Mouse (Mus musculus) cerebellum, adult 9-10 months (tissue): ENCODE data around the gene Gm36210.
"Not testable (repeated sequence)": the region's sequence is repeated elsewhere in the genome, so short reads cannot be mapped to it uniquely, and the experiment has no call there.

Source experiments
- DNase-seq: peaks from one replicate; pipeline ENCODE4 v3.0.0; 2022

Gm36210 gene

DNA sequence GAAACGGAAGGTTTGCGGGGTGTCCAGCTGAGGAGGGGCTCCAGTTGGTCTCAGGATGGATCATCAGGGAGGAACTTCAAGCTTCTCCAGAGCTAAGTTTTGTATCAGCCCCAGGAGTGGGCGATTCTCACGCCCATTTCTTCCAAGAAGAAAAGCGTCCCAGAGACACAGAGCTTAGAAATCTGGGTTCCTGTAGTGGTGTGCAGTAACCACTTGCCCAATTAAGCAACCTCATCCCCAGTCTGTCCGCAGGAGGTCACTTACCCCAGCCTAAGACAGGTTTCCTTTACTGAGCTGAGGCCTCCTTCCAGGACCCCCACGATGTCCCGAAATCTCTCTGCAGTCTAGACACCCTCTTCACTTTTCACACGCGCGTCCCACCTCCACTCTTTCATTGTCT, 29.1 kb downstream of the Gm36210 start:
- DNase-seq, result no peak

DNA sequence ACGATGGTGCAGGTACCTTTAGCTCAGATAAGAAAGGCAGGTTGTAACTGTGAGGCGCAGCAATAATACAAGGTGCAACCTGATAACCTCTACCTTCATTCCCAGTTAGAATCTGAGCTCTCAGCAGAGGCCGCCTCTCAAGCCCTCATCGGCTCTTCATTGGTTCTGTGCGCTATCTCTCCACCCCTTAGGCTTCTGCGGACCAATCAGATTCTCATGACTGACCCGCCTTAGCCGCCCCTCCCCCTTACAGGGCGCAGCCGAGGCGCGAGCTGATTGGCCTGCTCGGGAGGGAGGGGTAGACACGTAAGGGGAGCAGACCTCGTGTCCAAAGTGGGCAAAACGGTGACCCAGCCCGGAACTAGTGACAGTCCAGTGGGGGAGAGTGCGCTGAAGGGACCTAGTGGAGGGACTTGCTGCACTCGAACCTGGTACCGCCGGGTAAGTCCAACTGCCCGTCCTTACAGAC, 29.5 kb downstream of the Gm36210 start, which contains the start of gene Isoc2a:
TSS of gene Isoc2a (plus strand) at position 401 of the 469 bp plus-strand sequence.
- peak; percentile 94 for DNase-seq

DNA sequence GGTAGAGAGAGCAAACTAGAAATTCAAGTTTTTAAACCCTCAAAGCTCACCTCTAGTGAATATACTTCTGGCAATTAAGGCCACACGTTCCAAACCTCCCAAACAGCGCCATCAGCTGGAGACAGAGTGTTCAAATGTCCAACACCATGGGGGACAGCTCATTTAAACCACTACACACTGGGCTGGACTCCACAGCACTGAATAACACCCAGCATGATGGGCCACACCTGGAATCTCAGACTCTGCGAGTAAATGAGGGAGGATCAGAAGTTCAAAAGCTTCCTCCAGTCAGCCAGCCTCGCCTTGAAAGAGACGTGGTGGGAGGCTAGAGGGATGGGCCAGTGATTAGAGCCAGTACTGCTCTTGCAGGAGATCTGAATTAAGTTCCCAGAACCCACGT, 36.2 kb downstream of the Gm36210 start, which contains the start of gene Isoc2b:
TSS of gene Isoc2b (minus strand) at position 126 of the 400 bp plus-strand sequence.
- no peak for DNase-seq

DNA sequence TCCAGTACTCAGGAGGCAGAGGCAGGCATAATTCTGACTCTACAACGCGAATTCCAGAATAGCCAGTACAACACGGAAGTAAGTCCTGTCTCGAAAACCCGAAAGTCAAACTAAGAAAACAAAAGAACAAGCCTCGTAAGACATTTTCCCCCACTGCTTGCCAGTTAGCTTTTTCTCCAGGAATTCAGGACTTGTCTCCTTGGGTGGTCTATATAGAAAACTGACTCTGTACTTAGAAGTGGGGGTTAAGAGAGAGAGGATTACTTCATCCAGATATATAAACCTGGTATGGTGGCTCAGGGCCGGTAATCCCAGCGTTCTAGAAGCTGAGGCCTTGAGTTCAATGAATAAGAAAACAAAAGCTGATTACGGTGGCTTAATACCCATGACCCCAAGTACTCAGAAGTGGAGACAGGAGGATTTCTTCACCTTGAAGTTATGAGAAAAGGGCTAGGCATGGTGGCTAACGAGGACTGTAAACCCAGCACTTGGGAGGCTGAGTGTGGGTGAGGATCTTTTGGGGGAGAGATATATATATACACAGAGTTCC, 39.6 kb downstream of the Gm36210 start:
- DNase-seq, result peak; percentile 37

DNA sequence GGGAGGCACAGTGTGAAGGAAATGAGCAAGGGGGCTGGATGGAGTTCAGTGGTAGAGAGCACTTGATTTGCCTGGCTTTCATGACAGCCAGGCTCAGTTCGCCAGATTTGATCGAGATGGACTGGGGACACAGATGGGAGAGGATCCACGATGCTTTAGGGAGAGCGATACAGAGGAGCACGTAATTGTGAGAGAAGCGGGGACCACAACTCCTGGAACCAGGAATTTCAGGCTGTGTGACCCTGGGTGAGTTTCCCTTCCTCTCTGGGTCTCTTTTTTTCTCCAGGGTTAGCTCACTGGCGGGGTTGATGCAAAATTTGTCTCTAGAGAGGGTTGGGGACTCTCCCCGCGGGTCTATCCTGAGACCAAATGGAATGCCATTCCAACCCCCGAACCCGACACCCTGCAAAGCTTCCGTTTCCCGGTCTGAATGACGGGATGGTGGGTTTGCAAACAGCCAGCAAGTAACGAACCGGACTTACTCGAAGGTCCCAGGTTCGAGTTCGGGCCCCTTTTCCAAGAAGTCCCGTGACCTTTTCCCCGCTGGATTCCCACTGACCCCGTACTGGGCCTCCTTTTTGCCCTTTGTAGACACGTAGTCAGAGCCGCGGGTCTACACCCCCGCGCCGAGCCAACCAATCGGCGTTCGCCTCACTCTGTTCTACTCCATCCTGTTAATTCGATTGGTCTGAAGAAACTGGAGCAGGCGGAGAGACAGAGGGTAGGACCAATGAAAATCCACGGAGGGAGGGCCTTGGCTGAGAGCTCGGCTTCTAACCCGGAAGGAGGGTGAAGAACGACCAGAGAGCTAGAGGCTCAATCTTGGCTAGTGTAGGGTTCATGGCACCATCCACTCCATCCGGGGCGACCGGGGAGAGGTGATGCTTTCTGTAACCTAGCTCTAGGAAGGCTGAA, 40.5 kb downstream of the Gm36210 start:
- DNase-seq, result peak; percentile 98

DNA sequence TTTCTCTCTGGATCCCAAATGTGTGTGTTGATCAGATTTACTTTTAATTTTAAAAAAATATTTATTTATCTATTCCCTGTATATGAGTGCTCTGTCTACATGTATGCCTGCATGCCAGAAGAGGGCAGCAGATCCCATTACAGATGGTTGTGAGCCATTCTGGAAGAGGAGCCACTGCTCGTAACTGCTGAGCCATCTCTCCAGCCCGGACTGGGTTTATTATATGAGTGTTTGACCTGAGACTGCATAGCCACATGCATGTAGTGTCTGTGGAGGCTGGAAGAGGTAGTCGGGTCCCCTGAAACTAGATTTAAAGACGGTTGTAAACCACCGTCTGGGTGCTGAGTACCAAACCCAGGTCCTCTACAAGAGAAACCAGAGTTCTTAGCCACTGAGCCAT, 41.2 kb downstream of the Gm36210 start:
- peak; percentile 67 for DNase-seq

DNA sequence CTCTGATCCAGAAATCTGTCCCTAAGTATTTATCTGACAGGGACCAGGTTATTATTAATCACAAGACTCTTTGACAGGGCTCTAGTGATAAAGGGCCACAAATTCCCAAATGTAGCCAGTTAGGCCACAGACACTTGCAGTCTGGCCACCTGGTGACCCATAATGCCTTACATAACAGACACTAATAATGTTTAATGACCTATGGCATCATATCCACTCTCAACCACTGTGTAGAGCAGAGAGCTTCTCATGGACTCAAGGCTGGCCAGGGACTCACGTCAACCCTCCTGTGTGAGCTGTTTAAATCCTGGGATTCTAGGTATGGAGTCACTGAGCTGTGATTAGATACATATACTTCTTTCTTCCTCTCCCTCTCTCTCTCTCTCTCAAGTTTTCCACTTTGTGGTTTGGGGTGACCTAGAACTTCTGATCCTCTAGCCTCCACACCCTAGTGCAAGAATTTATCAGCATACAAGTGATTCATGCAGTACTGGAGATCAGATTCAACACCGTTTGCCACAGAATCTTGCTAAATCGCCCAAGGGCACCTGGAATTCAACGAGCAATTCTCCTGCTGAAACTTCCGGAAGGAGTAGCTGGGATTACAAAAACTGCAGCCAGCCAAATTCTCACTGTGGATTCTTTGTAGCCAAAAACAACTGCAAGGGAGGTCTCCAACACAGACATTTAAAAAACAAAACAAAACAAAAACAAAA, 42.0 kb downstream of the Gm36210 start:
- DNase-seq, result no peak

DNA sequence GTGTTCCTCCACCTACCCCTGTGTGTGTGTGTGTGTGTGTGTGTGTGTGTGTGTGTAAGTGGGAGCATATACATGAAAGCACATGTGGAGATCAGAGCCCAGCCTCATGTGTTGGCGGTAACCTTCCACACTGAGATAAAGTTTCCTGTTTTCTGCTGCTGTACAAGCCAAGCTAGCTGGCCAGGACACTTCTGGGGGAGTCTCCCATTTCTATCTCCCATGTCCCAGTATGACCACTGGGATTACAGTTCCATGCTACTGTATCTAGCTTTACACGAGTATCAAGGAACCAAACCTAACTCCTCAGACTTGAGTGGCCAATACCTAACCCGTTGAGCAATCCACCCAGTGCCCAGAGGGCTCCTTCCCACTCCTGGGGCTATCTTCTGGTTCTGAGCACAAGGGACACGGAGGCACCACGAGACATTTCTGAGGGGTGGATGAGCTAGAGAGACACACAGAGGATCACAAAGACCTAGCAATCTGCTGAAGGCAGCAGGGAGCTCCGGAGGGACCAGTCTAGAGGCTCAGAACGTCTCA, 42.7 kb downstream of the Gm36210 start:
- no peak for DNase-seq

DNA sequence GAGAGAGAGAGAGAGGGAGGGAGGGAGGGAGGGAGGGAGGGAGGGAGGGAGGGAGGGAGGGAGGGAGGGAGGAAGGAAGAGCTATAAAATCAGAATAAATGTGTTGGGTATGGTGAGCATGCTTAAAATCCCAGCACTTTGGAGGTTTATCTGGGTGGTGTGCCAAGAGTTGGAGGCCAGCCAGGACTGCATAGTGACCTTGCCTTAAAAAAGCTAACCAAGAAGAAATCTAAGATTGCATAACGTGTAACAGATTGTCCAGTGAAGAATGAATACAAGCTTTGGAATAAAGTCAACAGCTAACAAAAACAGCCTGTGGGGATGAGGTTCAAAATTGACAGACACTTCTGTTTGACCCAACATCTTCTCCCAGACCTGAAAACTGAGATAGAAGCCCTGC, 43.3 kb downstream of the Gm36210 start:
- DNase-seq, result peak; percentile 72

DNA sequence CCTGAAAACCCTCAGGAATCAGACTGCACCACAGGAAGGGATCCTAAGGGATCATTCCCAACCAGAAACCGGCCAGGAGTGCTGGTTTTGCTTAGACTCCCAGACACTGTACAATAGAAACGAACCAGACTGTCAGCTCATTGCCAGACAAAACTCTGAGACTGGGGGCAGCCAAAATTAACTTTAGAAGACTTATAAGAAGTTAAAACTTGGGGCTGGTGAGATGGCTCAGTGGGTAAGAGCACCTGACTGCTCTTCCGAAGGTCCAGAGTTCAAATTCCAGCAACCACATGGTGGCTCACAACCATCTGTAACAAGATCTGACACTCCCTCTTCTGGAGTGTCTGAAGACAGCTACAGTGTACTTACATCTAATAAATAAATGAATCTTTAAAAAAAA, 45.4 kb downstream of the Gm36210 start:
- DNase-seq, result not testable (repeated sequence)

DNA sequence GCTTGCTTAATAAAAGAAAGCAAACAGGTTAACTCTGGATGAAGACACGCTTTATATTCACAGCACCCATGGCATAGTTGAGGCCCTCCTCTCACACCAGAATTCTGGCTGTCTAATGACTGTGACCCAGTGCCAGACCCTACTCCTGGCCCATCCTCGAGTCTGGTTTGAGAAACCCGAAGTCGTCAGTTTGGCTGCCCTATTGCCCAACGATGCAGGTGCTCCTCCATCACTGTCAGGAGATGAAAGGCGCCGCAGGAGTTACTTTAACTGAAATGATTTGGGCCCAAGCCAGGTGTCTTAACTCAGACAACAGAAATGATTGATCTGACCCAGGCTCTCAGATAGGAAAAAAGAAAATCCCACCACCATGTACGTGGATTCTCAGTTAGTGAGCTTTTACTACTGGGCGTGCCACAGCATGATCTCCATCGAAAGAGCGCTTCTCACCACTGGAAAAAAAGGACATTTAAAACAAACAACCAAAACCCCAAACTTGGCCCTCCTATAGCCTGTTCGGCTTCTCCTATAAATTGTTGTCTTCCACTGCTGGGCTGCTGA, 46.8 kb downstream of the Gm36210 start:
- DNase-seq, result no peak

DNA sequence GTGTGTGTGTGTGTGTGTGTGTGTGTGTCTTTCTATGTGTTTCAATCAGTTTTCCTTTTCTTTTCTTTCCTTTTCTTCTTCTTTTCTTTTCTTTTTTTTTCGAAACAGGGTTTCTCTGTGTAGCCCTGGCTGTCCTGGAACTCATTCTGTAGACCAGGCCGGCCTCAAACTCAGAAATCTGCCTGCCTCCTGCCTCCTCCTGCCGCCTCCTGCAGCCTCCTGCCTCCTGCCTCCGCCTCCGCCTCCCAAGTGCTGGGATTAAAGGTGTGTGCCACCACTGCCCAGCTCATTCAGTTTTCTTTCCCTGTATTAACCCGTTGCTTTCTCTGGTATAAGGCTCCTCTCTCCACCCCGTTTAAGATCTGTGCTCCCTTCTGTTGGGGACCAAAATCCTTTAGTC, 49.0 kb downstream of the Gm36210 start:
- DNase-seq, result no peak

DNA sequence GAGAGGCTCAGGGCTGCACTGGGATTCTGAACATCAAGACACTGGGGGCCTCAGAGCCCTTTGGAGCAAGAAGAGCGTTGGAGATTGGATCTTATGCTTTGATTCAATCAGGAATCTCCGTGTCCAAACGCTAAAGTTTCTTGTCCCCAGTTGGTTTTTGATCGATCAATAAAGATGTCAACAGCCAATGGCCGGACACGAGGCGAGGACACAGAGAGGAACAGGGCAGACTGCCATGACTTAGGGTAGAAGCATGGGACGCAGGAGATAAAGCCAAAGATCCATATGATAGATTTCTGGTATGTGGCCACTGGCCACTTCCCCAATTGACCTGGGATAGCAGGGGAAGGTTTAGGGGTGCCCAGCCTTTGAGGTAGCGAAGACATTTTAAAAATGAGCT, 49.8 kb downstream of the Gm36210 start:
- no peak for DNase-seq

DNA sequence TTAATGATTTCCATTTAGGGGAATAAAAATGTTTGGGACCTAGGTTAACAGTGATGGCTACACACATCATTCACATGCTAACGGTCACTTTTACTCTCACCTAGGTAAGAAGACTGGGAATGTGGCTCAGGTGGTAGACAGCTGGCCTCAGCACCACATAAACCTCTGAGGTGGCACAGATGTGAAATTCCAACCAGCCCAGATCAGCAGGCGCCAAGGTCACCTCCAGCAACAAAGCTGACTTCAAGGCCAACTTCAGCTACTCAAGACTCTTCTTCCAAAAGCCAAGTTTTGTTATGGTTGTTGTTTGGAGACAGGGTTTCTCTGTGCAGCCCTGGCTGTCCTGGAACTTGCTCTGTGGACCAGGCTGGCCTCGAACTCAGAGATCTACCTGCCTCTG, 52.7 kb downstream of the Gm36210 start:
- DNase-seq, result no peak

DNA sequence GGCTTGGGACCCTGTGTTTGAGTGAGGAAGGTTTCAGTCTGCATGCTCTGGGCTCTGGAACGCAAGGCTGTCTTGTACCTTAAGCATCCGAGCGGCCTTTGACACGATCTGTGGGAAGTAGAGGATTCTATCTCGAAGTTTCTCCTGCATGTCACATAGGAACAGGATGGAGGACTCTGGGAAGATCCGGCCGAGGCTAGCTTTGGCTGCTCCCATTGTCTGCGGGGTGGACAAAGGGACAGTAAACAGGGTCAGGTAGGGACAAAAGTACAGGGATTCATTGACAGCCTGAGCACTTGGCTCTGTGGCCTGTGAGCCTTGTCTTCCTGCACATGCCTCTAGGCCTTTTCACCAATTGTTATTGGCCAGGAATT, 55.0 kb downstream of the Gm36210 start:
- DNase-seq, result no peak

DNA sequence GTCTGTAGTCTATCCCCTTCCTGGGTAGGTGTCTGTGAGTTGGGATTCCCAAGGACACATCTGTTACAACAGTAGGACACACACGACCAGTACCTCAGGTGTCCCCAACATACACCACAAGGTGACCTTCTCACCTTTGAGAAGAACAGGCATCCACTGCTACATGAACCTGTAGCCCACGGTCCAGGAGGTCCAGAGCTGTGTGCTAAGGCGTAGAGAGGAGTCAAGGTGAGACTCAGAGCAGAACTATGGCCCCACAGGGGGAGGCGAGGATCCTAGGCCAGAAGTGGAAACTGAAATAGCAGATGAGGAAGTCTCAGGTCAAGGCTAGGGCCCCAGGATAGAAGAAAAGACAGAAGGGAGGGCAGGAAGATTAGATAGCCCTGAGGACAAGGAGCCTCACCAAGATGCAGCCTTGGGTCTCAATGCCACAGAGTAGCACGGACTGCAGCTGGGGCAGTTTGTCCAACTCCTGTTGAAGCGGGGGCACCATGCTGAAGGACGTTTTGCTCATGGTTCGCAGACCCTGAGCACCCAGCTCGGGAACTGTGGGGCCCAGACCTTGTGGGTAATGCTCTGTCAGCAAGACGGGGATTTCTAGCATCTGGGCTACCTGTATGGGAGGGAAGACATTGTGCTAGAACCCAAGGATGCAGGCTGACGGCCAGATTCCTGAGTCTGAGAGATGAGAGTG, 55.5 kb downstream of the Gm36210 start:
- DNase-seq, result no peak

DNA sequence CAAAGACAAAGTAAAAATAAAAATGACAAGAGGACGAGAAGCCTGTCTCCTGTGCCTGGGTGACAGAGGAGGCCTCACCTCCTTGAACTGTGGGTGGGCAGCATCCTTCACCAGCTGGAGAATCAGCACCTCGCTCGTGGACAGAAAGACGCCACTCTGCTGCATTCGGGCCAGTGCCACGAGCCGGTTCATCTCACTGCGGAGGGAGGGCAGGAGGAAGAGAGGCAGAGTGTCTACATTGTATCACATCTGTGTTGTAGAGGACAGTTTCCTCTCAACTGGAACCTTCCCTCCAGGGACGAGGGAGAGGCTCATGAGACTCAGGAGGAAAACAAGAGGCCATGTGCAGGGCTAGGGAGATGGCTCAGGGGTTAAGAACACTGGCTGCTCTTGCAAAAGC, 56.9 kb downstream of the Gm36210 start:
- DNase-seq, result no peak
